Mouse (Mus musculus) liver, postnatal 0 days (tissue): Measurements from ENCODE around the gene Lpar5.

Experiments
- CTCF ChIP-seq: sonication (generic); IDR thresholded peaks from 2 replicates; pipeline ENCODE4 v1.5.1; 2016; ENCODE audit warnings: antibody characterized with exemption, low read depth
- EP300 ChIP-seq: IDR thresholded peaks from 2 replicates; pipeline ENCODE4 v1.6.1; 2016; ENCODE audit warnings: antibody characterized with exemption, low read depth, mild to moderate bottlenecking

GRCm38 (mm10) chr6:125088561-125089321 is 21.0 kb downstream of the Lpar5 start:
- TF ChIP-seq CTCF (peak; percentile 46), EP300 (no peak)
